Mouse (Mus musculus) mouse trophoblast stem cell (cell line): ENCODE results near the gene Rnf24.

Experiments
- in situ Hi-C, 2 experiments: fragments of 300-500 bp; cut with MseI, MboI; formaldehyde crosslinking; loops; 2 replicates in 1 of 2; 3 replicates in 1 of 2; pipeline ENCODE4 v1.15.1; 2025

Rnf24 gene

GRCm38 (mm10) chr2:131352747-131353563, at the start of gene Rnf24:
Gene Rnf24 (minus strand): TSS chr2:131352892.
- in situ Hi-C loops, result no loop called here

GRCm38 (mm10) chr2:131401794-131402495, 49.3 kb upstream of the Rnf24 start:
- in situ Hi-C loops, result no loop called here

GRCm38 (mm10) chr2:131400846-131401245, 48.2 kb upstream of the Rnf24 start:
- in situ Hi-C loops, result no loop called here

- in situ Hi-C loops, result no loop called here
These were observed 44.7 kb upstream of the Rnf24 start for GRCm38 (mm10) chr2:131397323-131397848.

GRCm38 (mm10) chr2:131386350-131386962, 33.8 kb upstream of the Rnf24 start:
- in situ Hi-C loops, result no loop called here

- in situ Hi-C loops, result no loop called here
These were observed 32.5 kb upstream of the Rnf24 start for GRCm38 (mm10) chr2:131385176-131385575.

GRCm38 (mm10) chr2:131379541-131379940, 26.8 kb upstream of the Rnf24 start:
- in situ Hi-C loops, result no loop called here

- in situ Hi-C loops, result no loop called here
These were observed 26.2 kb upstream of the Rnf24 start for GRCm38 (mm10) chr2:131378872-131379271.

- in situ Hi-C loops, result no loop called here
These were observed 24.4 kb upstream of the Rnf24 start for GRCm38 (mm10) chr2:131377055-131377454.

GRCm38 (mm10) chr2:131373656-131374055, 21.0 kb upstream of the Rnf24 start:
- in situ Hi-C loops, result no loop called here

GRCm38 (mm10) chr2:131372276-131372877, 19.7 kb upstream of the Rnf24 start:
- in situ Hi-C loops, result no loop called here

GRCm38 (mm10) chr2:131371811-131372210, 19.1 kb upstream of the Rnf24 start:
- in situ Hi-C loops, result no loop called here

- in situ Hi-C loops, result no loop called here
These were observed 18.1 kb upstream of the Rnf24 start for GRCm38 (mm10) chr2:131370828-131371227.

- in situ Hi-C loops, result no loop called here
These were observed 12.0 kb upstream of the Rnf24 start for GRCm38 (mm10) chr2:131364689-131365088.

- in situ Hi-C loops, result no loop called here
These were observed 5.8 kb upstream of the Rnf24 start for GRCm38 (mm10) chr2:131358481-131358880.

- in situ Hi-C loops, result no loop called here
These were observed 1.4 kb upstream of the Rnf24 start for GRCm38 (mm10) chr2:131354049-131354448.

- in situ Hi-C loops, result no loop called here
These were observed 848 bp upstream of the Rnf24 start for GRCm38 (mm10) chr2:131353564-131353915.

GRCm38 (mm10) chr2:131351968-131352746, 535 bp downstream of the Rnf24 start:
- in situ Hi-C loops, result no loop called here

GRCm38 (mm10) chr2:131351471-131351870, 1.2 kb downstream of the Rnf24 start:
- in situ Hi-C loops, result no loop called here

- in situ Hi-C loops, result no loop called here
These were observed 2.4 kb downstream of the Rnf24 start for GRCm38 (mm10) chr2:131350301-131350700.

GRCm38 (mm10) chr2:131345556-131345955, 7.1 kb downstream of the Rnf24 start:
- in situ Hi-C loops, result no loop called here
